Mouse (Mus musculus) adrenal gland, postnatal 36 days (tissue): ENCODE data around the gene Ewsr1. TPM values are rescaled to one million over a fixed set of nuclear protein-coding genes. Genes with fewer than 3 reads are reported as not detected.

Source experiments
- microRNA-seq: library from miRNA; unstranded; fragments of <30 nt; microRNA quantifications from one replicate; pipeline ENCODE4 v1.2.0, GENCODE M21; 2021
- total RNA-seq, 2 experiments: library from RNA; stranded (reverse); gene quantifications; 2 replicates each; pipeline ENCODE4 v1.2.3; 2021

The Ewsr1 gene
- total RNA-seq, 2 experiments from 2014 or later = 219 to 230 TPM

Small RNAs within 50 kb of the gene (microRNA-seq; reads per million reads assigned to microRNA genes)
- gene Gm47296 = not detected

Other genes starting within 250 kb of the Ewsr1 start
- 100 to 1,000 TPM in 1 of 2 experiments, 10 to 100 TPM in 1; 75.0 to 162 TPM for gene Nf2, start 249.7 kb downstream of the Ewsr1 start, total RNA-seq
- 10 to 100 TPM; 26.0 to 30.2 TPM for gene Nipsnap1, start 225.3 kb downstream of the Ewsr1 start, total RNA-seq
- gene Thoc5, start 203.9 kb downstream of the Ewsr1 start, total RNA-seq = 10 to 100 TPM; 33.3 to 33.6 TPM
- gene Nefh, start 151.2 kb downstream of the Ewsr1 start, total RNA-seq = 1 to 10 TPM; 1.4 TPM
- gene Ap1b1, start 112.4 kb downstream of the Ewsr1 start, total RNA-seq = 10 to 100 TPM; 59.6 to 59.7 TPM
- under 1 TPM in 1 of 2 experiments, not detected in 1; 0.56 TPM for gene Rasl10a, start 41.1 kb downstream of the Ewsr1 start, total RNA-seq
- 10 to 100 TPM; 41.4 to 50.8 TPM for gene Gas2l1, start 33.9 kb downstream of the Ewsr1 start, total RNA-seq
- gene Rhbdd3, start 340 bp downstream of the Ewsr1 start, total RNA-seq = 10 to 100 TPM; 17.3 to 27.7 TPM
- gene Emid1, start 53.0 kb upstream of the Ewsr1 start, total RNA-seq = 1 to 10 TPM; 7.8 to 9.0 TPM
- gene Kremen1, start 162.3 kb upstream of the Ewsr1 start, total RNA-seq = 10 to 100 TPM; 19.7 to 23.7 TPM